Mouse (Mus musculus) spleen, adult 2 months (tissue): ENCODE results near the gene Hivep3.

Experiments
- CTCF ChIP-seq: fragments of 200-500 bp; IDR thresholded peaks from 2 replicates; pipeline ENCODE4 v1.5.1; 2011; ENCODE audit warnings: mild to moderate bottlenecking, inconsistent platforms; ENCODE audit not compliant: insufficient read depth, insufficient read length, insufficient replicate concordance; ENCODE audit errors: extremely low read depth
- POLR2A ChIP-seq: fragments of 200-500 bp; IDR thresholded peaks from 2 replicates; pipeline ENCODE4 v1.6.1; 2011; ENCODE audit warnings: low read depth, low read length, inconsistent platforms

DNA sequence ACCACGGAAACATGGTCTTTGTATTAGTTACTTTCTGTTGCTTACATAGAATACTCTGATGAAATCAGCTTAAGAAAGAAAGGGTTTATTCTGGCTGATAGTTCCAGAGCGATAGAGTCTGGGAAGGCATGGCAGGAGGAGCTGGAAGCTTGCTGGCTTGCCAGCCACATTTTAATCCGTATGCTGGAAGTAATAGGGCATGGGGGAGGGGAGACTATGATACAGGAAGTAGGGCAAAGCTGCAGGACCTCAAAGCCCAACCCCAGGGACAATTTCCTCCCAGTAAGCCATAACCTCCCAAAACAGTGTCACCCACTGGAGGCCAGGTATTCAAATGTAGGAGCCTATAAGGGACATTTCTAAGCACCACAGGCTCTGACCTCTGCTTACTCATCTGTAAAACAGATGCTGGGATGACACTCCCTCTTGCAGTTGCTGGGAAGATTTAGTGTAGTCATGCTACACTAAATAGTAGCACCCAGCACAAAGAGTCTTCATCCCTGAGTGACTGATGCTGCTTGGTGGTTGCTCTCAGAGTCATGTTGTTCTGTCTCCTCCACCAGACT is 112.1 kb downstream of the Hivep3 start:
- TF ChIP-seq CTCF (no peak), POLR2A (no peak)
